Mouse (Mus musculus): ENCODE data around the gene Troap.

Gene Troap

DNA sequence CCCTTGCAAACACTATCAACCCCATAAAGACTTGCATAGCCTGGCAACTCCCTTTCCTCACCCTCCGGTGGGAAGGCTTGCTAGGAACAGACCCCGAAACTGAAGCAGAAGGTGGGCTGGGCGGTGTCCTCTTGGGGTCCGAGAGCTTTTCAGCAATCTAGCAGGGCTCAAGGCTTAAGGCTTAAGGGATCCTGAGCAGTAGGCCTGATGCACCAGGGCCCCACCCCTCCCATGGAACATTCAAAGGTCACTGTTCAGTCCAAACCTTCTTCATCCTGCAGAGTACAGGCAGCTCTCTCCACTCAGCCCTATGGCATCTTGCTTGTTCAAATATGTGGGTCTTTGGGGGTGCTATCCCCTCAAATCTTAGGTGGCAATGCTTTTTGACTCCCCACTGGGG is 11.6 kb downstream of the Troap start:
- DNase-seq (ENCODE audit: low read depth, low spot score), result no peak

DNA sequence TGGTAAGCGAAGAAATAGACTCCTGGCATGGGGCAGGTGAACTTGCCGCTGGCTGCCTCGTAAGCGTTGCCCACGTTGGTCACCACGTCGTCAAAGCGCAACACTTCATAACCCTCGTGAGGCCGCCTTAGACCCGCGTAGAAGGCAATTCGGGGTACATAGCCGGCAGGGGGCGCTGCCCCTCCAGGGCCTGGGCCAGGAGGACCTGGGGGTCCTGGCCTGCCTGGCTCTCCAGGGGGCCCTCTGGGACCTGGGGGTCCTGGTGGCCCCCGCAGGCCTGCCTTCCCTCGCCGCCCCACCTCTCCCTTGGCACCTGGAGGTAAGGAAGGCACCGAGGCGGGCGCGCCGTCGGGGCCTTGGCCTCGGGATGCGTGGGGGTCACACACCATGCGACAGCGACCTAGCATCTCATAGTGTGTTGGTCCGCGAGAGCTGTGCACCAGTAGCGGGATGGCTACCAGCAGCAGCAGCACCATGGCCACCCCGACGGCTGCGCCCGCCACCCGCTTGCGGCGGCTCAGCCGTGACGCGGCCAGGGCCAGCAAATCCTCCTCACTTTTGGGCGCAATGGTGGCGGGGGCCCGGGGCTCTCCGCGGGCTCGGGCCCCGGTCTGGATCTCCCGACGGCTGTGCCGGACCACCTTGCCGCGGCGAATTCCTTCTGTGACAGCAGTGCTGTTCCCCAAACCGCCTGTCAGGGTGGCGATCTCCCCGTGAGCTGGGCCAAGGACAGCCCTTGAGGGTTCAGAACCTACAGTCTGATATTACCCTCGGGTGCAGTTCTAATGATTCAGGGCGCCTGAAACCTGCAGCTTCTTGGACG is 13.1 kb downstream of the Troap start, which contains the start of gene C1ql4:
Gene C1ql4 (minus strand): TSS at position 565 of the 823 bp plus-strand sequence.
- no peak for DNase-seq (ENCODE audit: low read depth, low spot score)

DNA sequence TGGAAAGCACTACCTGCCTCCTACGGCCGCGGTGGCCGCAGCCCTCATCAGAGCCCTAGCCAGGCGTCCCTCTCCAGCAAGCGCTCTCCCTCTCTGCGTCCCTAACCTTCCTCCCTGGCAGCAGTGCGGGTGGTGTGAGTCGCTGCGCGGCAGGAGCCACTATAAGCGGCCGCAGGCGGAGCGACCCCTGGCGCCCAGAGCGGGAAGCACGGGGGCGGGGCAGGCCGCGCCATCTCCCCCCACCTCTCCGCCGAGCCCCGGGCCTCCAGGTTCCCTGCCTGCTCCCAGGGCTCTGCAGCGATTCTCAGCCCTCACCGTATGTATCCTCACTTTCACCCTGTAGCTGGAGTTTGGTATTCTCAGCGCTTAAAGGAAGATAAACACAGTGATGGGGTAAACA is 13.9 kb downstream of the Troap start:
- DNase-seq (ENCODE audit: low read depth, low spot score), result peak; percentile 61

DNA sequence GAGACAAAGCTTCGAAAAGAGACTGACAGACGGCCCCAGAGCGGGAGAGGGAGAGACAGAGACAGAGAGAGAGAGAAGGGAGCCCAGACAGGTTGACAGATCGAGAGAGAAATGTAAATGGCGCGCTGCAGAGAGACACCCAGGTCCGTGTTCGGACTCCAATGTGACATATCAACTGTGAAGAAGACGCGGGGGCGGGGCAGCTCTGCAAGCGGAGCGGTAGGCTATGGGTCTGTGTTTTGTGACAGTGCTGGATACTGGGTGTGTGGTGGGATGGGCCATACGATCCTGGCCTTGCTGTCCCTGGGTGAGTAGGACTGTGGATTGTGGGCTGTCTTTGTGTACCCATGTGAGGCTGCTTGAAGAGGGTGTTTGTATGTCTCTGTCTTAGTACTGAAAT is 14.7 kb downstream of the Troap start:
- no peak for DNase-seq (ENCODE audit: low read depth, low spot score)

DNA sequence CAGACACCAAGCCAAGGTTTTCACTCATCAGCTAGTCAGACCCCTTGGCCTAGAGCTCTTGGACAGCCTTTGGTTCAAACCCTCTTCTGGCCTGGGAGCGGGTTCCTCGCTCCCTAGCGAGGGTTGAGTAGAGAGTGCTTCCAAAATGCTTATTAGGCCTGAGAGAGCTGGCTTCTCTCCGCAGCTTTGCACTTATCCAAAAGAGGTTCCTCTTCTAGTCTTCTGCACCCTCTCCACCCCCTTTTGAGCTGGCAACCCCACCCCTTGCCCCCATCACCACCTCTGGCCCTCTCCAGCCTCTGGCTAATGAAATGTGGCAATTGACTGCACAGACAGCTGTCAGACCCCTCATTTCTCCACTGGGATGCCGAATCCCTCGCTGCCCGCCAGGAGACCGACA is 18.5 kb downstream of the Troap start, which contains the start of gene Dnajc22:
Gene Dnajc22 (plus strand): TSS at position 301 of the 400 bp plus-strand sequence.
- no peak for DNase-seq (ENCODE audit: low read depth, low spot score)

DNA sequence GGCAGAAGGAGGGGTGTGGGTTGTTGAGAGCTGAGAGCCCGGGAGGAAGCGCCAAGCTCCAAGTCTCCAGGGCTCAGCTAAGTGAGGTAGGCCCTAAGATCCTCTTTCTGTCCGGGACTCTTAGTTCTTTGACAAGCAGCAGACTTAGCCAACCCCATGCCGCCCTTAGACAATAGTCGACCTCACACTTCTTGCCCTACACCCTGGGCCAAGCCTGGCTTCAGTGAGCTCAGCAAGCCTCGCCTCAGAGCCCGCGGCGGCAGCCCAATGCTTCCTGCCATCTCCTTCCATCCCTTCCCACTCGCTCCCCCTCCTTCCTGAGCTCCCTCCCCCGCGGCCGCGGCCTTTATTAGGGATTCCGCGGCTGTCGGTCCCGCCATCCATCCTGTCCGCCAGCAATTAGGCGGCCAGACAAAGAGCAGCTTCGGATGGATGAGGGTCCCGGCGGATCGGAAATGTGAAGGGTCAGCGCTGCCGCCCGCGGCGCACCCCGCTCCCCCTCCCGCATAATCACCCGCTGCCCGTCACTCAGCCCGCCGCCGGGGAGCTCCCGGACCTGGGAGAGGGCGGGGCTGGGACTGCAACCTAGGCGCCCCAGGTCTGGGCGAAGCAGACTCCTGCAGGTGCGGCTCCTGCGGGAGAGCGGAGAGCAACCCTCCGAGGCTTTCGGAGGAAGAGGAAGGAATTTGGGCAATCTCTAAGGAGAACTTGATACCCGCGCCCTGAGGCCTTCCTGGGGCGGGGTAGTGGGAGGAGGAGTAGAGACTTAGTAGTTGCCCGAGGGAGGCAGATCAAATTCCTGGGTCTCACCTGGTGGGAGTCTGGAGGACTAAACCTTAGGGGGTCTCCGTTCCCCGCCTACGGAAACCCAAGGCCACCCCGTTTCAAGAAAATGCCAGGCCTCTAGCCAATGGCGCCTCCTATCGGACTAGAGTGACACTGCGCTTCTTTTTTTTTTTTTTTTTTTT is 19.2 kb downstream of the Troap start:
- no peak for DNase-seq (ENCODE audit: low read depth, low spot score)

DNA sequence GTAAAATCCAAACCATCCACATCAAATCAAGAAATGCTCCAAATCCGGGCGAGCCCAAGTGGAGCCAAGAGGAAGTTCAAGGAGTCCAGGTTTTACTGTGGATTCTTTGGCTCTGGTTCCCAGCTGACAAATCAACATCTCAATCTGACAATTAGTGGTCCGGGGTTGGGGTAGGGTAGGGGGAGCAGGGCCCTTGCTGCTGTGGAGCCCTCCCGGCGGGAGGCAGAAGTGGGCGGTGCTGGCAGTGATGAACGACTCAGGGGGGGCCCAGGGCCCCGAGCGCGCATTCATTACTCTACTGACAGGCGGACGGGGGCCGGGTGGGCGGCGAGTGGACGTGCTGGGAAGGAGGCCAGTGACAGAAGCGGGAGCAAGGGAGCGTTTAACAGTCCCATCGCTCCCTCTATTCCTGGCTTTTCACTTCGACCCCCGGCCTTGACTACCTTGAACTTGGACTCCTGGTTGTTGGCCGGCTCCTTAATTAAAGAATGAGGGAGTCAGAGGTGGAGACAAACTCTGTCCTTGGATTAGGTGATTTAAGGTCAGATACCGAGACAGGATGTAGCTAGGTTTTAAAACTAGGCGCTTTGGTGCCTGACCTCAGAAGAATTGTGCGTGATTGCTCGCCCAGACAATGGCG is 20.4 kb downstream of the Troap start:
- no peak for DNase-seq (ENCODE audit: low read depth, low spot score)

DNA sequence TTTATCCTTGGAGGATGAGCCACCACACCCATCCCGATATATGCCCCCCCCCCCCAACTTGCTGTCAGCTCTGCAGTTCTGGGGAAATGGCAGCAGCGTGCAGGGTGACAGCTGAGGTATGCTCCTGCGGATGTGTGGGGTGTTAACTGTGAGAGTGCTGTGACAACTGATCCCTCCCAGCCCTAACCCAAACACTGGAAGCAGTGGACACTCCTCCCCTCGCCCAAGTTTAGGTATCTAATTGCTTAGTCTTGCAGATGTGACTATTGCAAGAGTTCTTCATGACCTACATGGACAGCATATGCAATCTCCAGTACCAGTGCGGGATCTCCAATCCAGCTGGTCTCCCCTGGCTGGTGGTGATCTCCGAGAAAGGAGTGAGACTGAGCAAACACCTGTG is 21.0 kb downstream of the Troap start:
- DNase-seq (ENCODE audit: low read depth, low spot score), result no peak

DNA sequence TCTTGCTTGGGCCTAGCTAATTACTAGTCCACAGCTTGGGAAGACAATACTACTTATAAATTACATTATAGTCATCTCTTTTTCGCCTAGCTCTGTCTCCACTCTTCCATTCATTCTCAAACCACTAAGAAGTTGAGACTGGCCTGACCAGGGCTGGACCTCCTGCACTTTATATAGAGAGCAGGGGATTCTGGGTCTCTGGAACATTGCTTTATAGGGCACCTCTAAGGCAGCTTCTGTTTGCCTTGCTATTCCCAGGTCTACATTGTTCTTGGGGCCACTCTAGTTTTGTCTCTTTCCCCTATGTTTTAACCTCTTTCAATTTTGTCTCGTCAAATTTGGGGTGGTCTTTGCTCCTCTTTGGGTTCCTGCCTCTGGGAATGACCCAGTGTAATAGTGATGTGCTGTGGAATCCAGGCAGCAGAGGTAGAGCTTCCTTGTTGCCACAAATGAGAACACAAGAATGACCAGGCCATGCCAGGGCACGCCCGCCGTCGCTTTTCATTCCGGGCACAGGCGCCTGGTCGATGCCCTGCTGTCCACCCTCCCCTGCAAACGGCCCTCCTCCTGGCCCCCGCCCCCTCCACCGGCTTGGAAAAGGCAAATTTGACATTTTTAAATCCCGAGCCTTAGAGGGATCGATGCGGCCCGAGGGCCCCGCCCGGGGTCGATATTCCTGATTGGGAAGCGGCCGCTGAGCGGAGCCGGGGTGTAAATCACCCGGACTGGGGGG is 21.9 kb downstream of the Troap start:
- DNase-seq (ENCODE audit: low read depth, low spot score), result no peak

DNA sequence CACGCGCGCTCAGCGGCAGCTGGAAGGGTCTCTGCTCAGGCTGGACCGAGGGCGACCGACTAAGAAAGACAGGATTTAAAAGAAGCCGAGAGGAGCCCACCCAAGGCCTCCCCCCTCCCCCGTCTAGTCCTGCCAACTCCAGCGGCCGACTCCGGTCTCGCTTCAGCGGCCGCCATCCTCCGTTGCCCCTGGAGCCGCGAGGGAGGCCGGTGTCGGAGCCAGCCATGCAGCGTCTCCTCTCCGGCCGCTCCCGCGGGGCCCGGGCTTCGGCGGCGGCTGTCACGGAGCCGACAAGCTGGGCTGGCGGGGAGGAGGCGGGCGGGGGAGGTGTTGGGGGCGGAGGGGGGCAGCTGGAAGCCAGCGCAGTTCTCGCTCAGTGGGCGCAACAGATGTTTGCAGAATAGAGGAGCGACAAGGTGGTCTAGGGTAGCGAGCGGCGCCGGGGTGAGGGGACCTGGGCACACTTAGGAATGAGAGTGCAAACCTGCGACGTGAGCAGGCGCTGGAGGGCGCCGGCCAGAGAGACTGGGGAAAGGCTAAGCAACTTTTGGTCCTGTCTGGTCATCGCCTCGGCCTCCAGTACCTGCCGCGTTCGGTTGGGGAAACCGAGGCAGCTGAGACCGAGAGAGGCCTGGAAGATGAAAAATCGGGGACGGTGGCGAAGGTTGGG is 22.6 kb downstream of the Troap start:
- no peak for DNase-seq (ENCODE audit: low read depth, low spot score)

DNA sequence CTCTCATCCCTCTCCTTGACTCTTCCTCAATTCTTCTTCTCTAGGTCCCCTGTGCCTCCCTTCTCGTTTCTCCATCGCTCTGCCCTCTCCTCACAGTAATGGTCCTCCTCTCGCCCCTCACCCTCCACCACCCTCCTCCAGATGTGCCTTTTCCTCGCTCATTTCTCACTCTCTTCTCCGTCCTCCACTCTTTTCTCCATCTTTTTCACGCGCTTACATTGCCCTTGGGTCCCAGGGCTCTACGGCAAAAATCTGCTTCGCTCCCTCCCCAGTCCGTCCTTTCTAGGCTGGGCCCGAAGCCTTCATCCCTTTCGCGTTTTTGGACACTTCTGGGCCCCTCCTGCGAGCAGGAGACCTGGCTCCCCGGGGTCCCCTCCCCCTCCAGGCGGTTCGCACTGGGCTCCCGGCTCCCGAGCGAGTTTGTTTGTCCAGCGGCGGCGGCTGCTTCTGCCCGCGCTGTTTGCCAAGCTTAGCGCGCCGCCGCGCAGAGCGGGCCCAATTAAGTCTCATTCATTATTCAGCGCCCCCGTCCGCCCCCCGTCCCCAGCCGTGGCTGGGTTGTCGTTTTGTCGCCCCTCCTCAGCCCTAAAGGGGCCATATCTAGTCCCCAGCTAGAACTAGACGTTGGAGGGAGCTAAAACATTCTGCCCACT is 23.6 kb downstream of the Troap start:
- DNase-seq (ENCODE audit: low read depth, low spot score), result no peak

DNA sequence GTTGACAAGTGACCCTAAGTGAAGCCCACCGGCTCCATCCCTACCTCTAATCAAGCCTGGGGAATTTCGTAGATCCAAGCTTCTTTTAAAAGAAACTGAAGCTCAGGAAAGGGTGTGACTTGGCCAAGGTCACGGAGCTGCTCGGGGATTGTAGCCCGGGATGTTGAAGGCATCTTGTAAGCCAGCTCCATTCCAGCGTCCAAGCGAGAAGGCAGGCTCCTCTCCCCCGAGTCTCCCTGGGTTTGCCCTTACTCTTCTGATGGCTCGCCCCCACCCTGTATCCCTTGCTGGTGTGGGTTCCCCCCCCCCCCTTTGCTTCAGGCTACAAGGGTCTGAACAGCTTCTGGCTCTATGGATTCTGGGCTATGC is 24.1 kb downstream of the Troap start:
- DNase-seq (ENCODE audit: low read depth, low spot score), result no peak

DNA sequence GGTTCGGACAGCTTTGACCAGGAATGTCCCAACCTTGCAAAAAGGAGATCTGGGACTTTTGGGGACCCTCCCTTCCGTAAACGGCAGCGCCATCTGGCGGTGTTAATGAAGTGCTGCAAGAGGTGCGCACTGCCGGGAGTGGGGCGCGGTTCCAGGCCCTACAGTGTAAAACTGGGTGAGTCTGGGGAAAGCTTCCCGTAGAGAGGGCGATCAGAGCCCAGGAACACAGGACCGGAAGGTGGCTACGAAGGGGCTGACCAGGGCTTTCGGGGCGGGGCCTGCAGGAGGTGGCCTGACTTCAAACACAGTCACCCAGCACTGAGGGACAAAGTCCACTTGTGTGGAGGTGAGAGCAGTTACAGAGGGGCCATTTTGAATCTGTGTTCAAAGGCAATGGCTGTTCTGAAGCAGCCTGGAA is 24.8 kb downstream of the Troap start:
- peak; percentile 77 for DNase-seq (ENCODE audit: low read depth, low spot score)

DNA sequence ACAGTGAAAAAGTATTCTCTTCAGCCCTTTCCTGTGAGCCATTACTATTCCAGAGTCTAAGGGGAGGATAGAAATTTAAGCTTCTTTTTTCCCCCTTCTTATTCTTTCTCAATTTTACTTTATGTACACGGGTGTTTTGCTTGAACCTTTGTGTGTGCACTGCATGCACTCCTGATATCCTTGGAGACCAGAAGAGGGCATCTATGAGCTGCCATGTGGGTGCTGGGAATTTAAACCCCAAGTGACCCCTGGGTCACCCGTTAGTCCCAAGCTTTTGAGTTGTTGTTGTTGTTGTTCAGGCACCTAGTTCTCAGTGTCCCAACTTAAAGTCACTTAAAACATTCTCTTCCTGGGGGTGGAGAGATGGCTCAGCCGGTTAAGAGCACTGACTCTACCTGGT is 25.6 kb downstream of the Troap start:
- DNase-seq (ENCODE audit: low read depth, low spot score), result peak; percentile 18

DNA sequence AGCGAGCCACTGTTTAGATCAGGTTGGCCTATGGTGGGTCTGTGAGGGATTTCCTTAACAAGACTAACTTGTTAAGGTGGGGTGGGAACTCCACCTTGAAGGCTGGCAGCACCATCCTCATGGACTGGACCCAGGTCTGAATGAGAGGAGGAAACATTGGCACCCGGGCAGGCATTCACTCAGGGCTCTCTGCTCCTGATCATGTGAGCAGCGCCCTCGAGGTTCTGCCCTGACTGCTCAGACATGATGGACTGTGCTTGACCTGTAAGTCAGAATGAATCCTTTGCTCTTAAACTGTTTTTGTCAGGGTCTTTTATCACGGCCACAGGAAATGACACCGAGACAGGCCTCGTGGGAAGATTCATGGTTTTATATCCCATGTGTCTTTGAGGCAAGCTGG is 30.9 kb downstream of the Troap start:
- no peak for DNase-seq (ENCODE audit: low read depth, low spot score)

DNA sequence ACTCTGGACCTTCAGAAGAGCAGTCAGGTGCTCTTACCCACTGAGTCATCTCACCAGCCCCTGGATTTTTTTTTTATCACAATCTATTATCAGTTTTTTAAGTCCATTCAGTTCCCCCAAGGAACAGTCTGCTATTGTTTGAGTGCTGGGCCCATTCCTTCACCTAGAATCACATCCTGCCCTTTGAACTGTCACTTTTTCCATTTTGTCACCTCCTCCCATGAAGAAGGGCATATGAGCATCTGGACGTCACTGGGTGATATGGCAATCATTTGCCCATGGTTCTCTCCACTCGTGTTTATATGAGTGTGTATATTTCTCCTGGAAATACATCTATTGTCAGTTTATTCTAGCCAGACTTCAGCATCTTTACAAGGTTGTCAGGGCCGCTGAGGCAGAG is 33.5 kb downstream of the Troap start:
- DNase-seq (ENCODE audit: low read depth, low spot score), result no peak

DNA sequence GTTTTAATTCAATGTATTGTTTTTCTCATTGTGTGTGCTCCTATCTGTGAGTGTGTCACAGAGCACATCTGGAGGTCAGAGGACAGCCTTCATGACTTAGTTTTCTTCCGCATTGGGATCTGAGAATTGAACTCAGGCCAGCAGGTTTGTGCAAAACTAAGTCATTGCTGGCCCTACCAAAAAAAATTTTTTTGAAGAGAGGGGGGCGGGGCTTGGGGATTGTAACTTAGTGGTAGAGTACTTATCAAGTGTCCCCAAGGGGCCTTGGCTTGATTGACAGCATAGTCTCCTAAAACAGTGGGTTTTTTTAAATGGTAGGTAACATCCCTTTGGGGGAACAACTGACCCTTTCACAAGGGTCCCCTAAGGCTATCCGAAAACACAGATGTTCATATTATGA is 36.8 kb downstream of the Troap start:
- peak; percentile 40 for DNase-seq (ENCODE audit: low read depth, low spot score)

DNA sequence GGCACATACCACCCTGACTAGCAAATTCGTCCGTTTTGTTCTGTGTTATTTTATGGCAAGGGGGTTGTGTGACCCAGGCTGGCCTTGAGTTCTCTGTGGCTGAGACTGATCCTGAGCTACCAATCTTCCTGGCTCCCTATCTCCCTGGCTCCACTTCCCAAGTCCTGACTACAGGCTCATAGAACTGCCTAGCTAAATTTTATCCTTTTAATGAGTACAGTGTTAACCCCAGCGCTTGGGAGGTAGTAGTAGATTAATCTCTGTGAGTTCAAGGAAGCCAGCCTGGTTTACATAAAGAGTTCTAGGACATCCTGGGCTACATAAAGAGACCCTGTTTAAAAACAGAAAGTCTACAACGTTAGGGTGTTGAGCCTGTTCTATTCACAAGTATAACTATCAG is 37.4 kb downstream of the Troap start:
- no peak for DNase-seq (ENCODE audit: low read depth, low spot score)

DNA sequence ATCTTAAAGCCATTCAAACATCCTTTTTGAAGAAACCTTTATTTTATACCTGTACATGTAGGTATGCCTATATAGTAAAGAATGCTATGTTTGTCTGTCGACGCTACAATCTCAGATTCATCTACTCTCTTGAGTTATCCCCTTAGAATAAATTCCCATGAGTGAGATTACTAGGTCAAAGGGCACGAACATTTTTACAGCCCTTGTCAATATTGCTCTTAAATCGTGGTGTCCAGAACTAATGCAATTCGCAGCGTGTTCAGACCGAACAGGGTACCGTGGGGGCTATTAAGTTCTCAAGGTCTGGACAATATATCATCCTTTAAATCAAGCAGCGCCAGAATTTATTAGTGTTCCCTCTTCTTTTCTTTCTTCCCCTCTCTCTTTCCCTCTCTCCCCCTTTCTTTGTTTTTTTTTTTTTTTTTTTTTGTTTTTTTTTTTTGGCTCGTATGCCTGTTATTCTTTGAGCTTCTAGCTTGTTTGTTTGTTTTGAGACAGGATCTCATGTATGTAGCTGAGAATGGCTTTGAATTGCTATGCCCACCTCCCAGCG is 38.5 kb downstream of the Troap start:
- DNase-seq (ENCODE audit: low read depth, low spot score), result no peak

DNA sequence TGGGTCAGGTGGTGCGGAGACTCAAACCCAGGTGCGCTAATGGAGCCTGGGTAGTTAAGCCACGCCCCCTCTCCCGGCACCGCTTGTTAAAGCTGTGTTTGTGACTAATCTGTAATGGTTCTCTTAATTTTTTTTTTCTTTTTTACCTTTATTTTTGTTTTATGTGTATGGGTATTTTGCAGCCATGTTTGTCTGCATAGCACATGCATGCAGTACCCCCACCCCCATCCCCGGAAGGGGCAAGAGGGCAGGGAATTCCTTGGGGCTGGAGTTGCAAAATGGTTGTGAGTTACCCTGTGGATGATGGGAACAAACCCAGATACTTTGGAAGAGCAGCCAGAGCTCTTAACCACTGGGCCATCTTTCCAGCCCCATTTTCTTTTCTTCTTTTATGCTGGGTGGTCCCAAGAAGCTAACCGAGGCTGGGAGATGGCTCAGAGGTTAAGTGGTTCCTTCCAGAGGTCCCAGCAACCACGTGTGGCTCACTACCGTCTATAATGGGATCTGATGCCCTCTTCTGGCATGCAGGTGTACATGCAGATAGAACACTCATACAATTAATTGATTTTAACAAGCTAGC is 39.1 kb downstream of the Troap start:
- DNase-seq (ENCODE audit: low read depth, low spot score), result peak; percentile 85
